Mouse (Mus musculus) R1 (cell line): ENCODE data around the gene Dhx32.

Experiments
- DNase-seq: peaks from one replicate; pipeline ENCODE4 v3.0.0-alpha.2; 2018; ENCODE audit warnings: low read depth, low spot score

Dhx32 gene

DNA sequence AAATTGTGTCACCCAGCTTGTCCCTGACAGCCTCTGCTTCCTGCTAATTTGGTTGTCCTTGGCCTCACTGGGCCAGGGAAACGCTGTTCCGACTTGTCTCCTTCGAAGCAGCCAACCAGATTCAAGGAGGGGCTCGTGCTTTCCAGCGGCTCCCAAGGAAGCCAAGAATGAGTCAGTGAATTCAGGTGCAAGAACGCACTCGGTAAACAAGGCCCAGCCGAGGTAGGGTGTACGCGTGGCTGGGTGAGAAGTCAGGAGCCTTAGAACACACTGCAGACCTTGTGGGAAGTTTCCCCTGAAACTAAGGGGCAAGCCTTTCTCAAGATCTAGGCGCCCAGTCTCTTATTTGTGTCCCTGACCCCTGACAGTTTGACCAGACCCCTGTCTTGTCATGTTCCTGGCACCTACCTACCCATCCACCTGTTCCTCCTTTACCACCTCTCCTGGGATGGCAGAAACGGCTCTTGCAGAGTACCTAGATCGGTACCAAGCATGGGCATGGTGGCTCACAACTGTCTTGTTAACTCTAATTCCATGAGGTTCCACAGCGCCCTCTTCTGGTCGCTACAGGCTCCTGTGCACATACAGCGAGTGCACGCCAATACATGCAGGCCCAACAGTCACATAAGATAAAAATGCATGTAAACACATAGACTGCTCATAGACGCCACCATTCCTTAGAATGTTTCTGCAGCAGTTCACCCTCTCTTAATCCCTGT, at the start of gene Dhx32:
Gene Dhx32, minus strand, starts transcription at position 10 of the 719 bp plus-strand sequence.
- DNase-seq = peak; percentile 94

DNA sequence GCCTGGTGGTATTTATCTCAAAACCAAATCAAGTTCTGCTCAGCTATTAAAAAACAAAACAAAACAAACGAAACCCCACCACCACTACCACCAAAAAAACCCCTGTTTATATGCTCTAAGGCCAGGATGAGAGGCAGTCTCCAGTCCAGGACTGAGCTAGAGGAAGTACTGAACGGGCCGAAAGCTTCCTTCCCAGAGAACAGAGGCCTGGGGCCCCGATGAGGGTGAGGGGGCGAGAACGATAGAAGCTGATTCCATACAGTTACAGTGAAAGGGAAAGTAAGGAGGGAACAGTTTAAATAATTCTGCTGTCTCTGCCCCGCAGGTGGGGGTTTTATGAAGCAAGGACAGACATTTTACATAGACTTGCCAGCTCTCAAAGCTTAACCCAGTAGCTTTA, 47.1 kb upstream of the Dhx32 start:
- no peak for DNase-seq

DNA sequence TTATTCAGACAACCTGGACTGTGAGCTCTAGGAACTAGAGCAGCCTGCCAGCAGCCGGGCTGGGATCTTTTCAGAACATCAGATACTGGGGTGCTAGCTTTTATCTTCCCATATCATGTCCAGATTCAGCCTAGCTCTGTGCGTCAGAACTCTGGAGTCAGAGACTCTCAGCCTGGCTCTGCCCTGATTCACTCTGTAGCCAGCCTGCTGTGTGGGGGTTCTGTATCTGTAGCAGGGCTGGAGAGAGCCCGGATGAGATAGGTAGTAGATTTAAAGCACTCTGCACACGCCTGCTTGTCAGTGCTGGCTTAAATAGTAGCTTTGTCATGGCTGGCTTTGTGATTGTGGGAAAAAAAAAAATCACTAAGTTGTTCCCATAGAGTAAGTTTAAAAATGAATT, 46.0 kb upstream of the Dhx32 start:
- DNase-seq = no peak

DNA sequence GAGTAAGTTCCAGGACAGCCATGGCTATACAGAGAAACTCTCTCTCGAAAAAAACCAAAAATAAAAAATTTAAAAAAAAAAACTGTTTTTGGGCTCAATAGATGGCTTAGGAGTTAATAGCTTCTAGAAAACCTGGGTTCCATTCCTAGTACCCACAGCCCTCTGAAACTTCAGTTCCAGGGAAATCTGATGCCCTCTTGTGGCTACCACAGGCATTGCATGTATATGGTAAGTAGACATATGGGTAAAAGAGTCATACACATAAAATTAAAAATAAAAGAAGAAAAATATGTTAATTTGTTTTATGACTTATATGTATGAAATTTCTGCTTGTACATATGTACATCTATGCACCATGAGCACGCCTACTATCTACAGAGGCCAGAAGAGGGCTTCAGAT, 42.1 kb upstream of the Dhx32 start:
- peak; percentile 73 for DNase-seq

DNA sequence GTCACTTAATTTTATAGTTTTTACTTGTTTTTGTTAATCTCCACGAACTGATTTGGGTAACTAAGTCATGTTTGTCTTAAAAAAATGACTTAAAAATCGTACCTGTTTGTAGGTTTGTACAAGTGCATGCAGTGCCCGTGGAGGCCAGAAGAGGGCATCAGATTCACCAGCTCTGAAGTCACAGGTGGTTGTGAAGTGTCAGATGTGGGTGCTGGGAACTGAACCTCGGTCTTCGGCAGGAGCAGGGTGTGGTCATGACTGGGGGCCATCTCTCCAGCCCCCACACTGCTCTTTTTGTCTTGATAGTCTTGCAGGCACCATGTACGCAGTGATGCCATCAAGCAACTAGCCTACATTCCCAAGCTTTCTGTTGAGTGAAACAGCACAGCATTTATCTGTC, 41.2 kb upstream of the Dhx32 start:
- DNase-seq = peak; percentile 45

DNA sequence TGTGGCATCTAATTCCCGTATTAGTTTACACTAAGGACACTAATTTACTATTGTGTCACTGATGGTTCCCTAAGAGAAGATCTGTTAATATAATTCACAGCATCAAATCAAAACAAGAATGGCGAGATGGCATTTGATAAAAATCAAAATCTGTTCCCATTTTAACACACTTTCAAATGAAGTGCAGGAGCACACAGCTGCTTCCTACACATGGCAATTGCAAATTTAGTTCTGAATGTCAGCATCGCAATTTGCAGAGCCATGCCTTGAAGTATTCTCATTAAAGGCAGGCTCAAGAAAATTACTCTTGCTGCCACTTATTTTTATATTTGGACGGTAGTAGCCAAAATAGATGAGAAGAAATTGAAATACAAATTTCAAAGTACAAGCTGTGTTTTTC, 30.8 kb upstream of the Dhx32 start:
- no peak for DNase-seq

DNA sequence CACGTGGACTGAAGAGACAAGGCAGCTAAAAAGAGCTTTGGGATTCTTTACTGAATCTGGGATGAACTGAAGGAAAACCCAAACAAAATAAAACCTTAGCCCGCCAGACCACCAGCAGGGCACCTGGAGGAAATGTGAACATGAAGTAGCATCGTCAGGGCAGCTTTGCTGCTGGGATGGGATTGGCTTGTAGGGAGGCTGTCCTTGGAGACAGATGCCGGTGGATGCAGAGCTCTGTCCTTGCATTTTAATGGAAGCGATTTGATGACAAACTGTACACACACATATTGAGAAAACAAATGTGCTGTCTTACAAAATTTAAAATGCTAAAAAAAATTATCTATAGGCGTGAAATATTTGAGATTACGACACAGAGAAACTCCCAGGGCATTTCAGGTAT, 30.4 kb upstream of the Dhx32 start:
- DNase-seq = no peak

DNA sequence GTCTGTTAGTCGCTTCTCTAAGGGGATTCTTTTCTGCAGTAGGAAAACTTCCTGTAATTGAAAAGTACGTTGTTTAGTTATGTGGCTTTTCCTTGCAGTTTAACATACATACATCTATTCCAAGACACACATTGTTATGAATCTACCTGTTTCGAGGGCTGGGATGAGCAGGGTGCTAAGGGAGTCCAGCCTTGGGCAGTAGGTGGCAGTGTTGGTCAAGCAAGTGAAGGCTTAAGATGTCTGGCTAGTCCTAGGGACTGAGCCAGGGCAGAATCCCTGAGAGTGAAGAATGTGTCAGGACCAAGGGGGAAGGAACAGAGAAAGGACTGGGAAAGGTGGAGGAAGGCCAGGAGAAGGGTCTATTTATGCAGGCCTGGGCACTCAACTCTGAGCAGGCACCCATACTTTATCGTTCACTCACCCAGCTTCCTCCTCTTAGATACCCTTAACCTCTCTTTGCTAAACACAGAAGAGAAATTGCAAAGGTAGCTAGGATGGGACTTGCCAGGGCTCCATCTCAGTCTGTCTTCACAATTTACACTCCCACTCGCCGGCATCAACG, 23.2 kb upstream of the Dhx32 start:
- DNase-seq = peak; percentile 70

DNA sequence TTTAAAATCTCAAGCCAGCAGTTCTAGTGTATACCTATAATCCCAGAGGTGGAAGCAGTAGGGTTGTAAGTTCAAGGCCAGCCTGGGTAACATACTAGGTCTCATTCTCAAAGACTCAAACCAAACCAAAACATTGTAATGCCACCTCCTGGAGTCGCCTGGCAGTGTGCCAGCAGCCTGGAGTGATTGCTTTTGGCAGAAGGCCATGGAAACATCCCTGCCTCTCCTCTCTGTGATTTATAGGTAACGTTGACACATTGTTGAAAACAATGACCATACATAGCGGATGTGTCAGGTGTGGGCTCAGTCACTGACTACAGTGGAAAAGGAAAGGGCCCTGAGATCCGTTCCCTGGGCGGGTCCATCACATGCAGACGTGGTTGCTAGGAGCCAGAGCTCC, 19.3 kb upstream of the Dhx32 start:
- DNase-seq = peak; percentile 31

DNA sequence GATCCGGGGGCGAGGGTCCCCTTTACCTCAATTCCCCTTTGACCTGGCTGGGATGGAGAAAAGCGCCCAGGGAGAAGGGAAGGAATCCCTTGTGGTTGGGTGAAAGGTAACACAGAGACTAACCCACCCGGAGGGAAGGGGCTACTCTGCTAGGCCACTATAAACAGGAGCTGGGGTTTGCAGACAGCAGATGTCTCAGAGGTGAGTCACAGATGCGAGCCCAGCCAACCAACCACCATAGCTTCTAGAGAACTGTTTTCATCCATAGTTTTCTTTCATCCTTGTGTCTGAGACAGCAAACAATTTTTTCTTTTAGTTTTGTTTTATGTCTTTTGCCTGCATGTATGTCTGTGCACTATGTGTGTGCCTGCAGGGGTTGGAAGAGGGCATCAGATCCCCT, 17.4 kb upstream of the Dhx32 start:
- DNase-seq = no peak

DNA sequence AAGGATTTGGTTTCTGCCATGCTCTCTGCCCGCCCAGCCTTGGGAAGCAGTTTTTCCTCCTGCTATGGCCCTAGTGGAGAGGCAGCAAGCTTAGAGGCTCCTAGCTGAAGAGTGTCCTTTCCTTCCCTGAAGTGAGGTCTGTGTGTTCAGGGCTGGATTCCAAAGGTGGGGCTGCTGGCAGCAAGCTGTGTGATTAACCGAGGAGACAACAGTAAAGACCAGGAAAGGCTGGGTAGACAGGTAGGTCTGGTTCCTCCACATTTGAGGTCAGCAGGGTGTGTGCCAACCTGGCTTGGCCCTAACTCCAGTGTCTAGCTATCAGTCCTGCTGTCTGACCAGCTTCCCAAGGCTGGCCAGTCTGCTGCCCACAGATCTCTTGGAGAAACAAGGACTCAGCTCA, 12.2 kb upstream of the Dhx32 start:
- DNase-seq = no peak

DNA sequence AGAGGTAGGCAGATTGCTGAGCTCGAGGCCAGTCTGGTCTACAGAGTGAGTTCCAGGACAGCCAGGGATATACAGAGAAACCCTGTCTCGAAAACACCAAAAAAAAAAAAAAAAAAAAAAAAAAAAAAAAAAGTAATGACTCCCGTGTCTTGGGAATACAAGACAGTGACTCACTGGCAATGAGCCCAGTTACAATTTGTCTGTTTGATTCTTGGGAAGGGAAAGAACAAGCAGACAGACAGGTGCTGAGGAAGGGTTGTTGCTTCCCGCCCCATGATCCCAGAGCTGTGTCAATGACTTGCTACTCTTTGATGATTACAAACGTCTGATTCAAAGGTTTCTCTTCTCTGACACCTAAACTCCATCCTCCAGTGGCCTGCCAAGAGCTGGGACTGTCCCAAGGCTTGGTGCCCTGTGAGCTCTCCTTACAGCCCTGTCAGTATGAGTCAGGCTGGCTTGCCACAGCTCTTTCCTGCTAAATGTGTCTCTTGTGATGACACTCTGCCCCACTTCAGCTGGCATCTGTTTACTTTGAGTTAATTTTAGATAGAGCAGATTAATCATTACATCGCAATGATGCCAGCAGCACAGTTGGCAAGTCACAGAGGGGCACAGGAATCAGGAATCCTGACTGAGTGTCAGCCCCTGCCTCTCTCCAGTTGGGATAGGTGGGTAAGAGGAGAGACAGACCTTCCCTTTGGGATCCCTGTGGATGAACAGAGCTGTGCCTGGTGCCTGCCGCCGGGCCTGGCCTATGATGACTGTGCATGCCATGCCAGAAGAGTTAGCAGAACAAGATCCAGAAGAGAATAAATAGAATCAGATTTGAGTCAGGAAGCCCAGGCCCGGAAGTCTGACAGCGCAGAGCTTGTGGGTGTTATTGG, 11.0 kb upstream of the Dhx32 start:
- no peak for DNase-seq

DNA sequence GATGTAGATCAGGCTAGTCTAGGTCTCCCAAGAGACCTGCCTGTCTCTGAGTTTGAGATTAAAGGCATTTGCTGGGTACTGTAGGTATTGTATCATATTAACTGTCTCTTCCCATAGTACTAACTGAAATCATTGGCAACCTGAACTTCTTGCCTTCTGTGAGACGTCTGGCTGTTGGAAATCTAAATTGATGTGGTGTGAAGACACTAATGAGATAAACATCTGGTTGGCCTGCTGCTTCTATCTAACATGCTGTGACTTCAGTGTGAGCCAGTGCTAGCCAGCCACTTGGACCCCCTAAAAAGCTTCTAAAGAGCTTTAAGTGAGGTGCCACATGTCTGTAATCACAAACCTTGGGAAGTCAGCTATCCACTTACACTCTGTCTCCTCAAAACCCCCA, 10.2 kb upstream of the Dhx32 start:
- no peak for DNase-seq

DNA sequence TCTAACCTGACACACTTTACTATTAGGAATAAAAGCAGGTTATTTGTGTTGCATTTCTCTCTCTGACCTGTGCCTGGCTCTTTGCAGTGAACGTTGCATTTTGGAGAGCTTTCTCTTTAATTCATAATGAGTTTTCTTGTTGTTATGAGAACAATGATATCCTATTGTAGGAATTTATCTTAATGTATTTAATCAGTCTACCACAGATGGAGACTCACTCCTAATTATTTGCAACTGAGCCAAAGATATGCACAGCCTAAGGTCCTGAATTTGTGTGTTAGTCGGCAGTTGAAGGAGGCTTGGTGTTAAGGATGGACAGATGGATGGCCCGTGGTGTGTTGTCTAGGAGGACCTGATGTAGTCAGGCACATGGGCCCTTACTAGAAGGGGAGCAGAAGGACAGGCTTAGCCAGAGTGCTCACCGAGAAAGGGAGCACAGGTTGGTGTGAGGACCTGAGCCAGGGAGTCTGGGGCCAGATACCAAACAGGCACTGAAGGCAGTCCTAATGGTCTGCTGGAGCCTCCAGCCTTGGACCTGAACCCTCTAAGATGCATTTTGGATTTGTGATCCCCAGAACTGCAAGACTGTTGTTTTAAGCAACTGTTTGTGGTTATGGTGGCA, 8.2 kb upstream of the Dhx32 start:
- DNase-seq = no peak

DNA sequence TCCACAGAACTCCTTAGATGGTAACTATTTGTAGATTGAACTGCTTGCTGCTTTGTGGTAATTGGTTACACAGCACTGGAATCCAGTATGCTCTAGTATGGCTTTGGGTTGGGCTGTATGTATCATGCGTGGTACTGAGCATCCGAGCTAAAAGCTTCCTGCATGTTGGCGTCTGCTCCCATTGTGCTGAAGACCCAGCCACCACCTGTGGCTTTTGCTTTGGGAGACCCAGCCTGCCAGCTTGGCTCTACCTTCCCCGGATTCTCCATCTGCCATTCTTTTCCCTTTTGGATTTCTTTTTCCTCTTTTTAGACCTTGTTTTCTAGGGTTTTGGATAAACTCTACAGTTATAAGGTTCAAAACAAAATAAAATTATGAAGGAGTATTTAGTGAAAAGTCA, 7.6 kb upstream of the Dhx32 start:
- no peak for DNase-seq

DNA sequence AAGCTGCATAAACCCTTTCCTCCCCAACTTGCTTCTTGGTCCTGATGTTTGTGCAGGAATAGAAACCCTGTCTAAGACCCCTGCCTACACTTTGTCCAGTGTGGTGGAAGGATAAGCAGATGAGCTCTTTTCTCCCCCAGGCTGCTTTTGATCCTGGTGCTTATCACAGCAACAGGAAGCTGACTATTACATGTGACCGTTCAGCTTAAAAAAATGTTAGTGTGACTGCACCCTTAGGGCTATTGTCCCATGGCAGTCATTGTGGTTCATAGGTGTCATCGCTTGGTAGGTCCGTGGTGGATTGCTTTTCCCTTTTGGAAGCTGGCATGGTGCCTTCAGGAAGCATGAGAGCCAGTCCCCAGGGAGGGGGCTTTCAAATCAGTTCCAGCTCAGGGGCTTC, 5.6 kb upstream of the Dhx32 start:
- no peak for DNase-seq

DNA sequence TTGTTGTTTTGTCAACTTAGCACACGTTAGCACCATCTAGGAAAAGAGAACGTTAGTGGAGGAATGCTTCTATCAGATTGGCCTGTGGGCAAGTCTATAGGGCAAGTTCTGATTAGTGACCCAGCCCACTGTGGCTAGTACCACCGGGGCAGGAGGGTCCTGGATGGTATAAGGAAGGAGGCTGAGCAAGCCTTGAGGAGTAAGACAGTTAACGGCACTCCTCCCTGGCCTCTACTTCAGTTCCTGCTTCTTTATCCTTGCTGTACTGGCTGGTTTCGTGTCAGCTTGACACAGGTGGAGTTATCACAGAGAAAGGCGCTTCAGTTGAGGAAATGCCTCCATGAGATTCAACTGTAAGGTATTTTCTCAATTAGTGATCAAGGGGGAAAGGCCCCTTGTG, 5.0 kb upstream of the Dhx32 start:
- DNase-seq = no peak

DNA sequence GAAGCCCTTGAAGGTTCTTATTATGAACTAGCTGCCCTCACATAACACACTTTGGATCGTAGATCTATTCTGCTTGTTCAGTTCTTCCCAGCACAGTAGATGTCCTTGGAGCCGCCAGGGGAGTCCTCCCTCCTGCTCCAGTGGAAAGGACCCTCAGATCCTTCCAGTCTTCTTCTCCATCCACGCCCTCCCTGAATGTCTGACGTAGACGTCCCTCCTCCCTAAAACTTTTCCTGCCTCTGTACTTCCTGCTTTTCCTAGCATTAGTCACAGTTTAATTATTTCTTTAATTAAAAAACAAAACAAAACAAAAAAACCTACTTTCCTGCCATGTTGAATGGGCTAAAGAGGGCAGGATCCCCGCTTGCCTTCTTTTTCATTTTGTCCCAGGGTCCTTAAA, 535 bp downstream of the Dhx32 start:
- no peak for DNase-seq

DNA sequence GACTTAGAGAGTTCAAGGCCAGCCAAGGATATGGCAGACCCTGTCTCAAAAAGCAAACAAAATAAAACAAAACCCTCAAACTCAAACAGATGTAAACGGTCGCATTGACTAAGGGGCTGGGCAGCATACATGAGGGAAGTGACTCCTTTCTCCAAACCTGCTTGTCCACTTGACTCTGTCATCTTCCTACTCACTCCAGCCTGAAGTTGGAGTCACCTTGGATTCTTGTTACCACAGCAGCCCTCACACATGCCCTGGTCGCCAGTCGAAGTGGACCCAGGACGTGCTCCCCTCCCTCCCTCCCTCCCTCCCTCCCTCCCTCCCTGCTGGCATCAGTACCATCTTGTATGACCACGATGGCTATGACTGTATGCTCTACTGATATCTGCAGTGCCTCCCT, 943 bp downstream of the Dhx32 start:
- DNase-seq = no peak

DNA sequence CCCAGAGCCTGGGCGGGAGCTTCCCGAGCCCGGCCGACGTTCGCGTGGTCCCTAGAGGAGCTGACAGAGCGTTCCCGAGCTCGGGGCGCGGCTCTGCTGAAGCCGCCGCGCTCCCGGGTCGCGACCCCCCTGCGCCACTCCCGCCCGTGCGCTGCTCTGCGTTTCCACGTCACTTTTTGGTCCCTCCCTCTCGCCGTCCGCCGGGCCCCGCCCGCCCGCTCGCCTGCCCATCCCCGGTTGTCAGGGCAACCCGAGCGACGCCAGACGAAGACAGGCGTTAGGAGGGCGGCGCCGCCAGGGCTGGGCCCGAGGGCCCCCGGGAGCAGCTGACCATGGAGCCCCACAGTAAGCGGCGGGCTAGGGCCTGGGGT, 5.9 kb downstream of the Dhx32 start, which contains the start of gene Fank1:
Gene Fank1, plus strand, starts transcription at position 236 of the 371 bp plus-strand sequence.
- DNase-seq = peak; percentile 90

DNA sequence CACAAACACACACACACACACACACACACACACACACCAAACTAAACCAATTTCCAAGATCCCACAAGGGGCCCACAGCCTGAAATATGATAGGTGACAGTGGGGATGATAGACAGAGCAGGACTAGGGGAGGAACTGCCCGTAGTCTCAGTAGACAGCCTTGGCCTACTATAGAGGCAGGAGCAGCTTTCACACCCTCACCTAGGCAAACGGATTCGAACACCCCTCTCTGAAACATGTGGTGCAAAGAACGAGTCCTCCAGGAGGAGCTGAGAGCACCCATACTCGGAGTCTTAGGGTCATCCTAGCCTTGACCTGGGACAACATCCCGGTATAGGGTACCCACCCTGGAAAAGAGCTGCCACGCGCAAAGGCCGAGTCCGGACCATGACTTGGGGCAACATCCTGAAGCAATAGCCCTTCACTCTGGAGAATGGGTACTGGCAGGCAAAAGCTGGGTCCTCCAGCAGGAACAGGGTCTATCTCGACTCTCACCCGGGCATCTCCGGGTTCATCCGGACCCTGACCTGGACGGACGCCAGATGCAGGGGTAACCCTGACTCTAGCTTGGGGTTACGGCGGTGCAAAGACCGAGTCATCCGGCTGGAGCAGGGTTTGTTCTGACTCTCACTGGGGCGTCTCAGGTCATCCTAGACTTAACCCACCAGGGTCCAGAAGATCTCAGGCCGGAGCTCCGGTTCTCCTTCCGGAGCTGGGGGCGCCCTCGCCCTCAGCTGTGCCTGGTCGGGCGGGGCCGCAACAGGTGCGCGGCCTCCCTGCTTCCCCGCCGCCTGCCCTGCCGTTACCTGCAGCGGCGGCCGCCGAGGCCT, 6.5 kb downstream of the Dhx32 start:
- DNase-seq = peak; percentile 67
